Mouse (Mus musculus): ENCODE measurements around the gene Plcl1.

Plcl1 gene

DNA sequence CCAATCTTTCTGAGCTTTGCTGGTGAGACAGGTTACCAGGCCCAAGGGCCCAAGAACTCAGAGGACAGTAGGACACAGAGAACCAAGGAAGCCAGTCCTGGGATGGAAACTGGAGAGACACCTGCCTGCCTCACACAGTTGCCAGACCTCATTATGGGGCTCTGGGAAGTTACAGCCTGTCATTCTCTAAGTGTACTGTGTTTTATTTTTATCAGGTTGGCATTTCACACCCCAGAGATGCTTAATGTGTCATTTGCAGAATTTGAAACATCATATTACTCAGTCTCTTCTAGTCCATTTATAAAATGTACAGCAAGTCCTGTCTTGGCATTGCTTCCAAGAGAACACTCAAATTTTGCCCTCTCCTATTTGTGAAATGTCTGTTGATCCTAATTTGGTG is 111.5 kb downstream of the Plcl1 start:
- no peak for DNase-seq (ENCODE audit: extremely low read depth, insufficient read length, low spot score)

GRCm38 (mm10) chr1:55523966-55524365 is 118.2 kb downstream of the Plcl1 start:
- no peak for DNase-seq (ENCODE audit: extremely low read depth, insufficient read length, low spot score)

DNA sequence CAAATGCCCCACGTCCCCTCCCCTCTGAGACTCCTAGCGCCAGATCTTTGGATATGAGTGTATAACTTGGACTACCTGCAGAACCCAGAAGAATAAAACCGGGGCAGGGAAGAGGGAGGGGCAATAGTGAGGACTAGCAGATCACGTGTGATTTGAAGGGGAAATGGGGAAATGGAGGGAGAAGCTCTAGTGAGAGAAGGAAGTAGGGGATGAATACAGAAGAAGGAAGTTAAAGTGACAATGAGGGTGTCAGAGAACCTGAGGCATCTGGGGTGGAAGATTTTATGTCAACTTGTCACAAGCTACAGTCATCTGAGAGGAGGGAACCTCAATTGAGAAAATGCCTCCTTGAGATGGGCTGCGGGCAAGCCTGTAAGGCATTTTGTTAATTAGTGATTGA is 119.4 kb downstream of the Plcl1 start:
- DNase-seq (ENCODE audit: extremely low read depth, insufficient read length, low spot score) = no peak

- DNase-seq (ENCODE audit: extremely low read depth, insufficient read length, low spot score) = no peak
Observed at GRCm38 (mm10) chr1:55525748-55526147, 120.0 kb downstream of the Plcl1 start.

- DNase-seq (ENCODE audit: extremely low read depth, insufficient read length, low spot score) = peak; percentile 74
Observed at GRCm38 (mm10) chr1:55528547-55529304, 123.0 kb downstream of the Plcl1 start.

DNA sequence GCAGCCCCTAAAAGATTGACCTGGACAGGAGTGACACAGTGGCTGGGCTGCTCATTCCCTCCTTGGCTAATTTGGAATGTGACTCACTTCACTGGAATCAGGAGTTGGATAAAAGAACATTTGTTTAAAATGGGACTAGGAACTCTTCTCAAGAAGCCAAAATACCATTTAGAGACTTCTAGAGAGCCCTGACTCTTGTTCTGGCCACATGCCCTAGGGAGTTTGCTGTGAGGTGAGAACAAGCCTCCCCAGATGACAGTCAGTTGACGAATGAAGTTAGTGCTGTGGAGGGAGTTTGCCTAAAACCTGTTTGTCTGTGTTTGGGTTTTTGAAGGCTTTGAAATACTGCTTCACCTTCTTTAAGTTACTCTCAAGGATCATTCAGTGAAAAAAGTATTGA is 128.1 kb downstream of the Plcl1 start:
- peak; percentile 52 for DNase-seq (ENCODE audit: extremely low read depth, insufficient read length, low spot score)

DNA sequence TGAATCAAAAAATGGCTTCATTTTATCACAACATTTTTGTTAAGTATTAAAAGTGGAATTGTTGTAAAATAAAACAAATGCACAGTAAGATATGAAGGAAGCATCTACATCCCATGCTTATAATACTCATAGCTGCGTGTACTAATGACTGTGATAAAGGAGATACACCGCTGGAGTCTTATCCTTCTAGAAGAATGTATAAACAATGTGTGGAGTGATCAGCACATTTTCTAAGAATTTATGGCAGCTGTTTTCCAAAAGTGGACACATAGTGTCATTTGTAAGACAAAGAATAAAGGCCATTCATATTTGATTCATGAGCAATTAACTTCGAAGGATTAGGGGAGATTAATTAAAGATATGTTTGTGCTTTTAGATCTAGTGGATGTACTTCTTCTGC is 148.7 kb downstream of the Plcl1 start:
- DNase-seq (ENCODE audit: extremely low read depth, insufficient read length, low spot score) = no peak

DNA sequence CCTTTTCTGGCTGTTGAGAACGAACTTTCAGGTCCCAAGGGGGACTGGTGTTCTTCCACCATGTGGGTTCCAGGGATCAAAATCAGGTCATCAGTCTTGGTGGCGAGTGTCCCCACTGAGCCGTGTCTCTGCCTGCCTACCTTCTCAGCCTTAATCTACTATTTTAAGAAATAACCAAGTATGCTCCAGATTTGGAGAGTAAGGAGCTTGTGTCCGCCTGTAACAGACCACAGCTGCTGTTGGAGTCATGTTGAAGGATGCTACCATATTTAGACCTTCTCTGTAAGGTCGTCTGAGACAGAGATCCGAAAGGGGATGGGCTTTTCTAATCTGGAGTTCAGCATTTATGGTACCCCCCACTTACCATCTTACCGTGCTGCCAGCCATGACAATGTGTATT is 152.2 kb downstream of the Plcl1 start:
- DNase-seq (ENCODE audit: extremely low read depth, insufficient read length, low spot score) = no peak

DNA sequence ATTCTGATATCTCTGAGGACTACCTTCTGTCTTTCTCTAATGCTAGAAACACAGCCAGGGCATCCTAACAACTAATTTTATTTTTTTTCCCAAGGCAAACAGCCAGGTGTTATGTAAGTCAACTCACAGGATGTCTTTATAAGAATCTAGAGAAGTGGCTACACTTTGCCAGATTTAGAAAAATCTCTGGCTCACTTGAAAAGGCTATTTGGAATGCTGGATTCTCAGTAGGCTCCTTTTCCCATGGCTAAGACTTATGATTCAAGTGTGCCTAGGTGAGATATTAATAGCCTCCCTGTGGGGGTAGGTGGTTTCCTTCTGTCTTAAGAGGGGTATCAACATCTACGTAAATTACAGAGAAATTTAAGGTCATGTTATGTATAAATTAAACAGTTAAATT is 152.7 kb downstream of the Plcl1 start:
- DNase-seq (ENCODE audit: extremely low read depth, insufficient read length, low spot score) = no peak

- no peak for DNase-seq (ENCODE audit: extremely low read depth, insufficient read length, low spot score)
Observed at GRCm38 (mm10) chr1:55559998-55560397, 154.3 kb downstream of the Plcl1 start.

DNA sequence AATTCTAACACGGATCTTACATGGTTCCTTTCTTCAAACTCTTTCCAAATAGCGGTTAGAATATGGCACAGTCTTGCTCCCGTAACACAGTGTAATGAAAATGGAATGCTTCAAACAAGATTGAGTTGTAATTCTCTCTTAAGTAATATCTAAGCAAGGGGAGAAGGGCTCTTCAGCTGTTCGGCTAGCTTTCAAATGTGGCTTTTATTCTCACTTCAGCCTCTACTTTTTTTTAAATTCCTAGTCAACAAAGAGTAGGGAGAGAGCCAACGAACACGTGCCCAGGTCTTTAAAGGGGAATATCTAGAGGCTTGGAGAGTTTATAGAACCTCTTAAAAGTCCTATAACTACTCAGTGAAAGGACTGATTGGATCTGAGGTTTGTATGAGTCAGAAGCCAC is 160.2 kb downstream of the Plcl1 start:
- no peak for DNase-seq (ENCODE audit: extremely low read depth, insufficient read length, low spot score)

- DNase-seq (ENCODE audit: extremely low read depth, insufficient read length, low spot score) = no peak
Observed at GRCm38 (mm10) chr1:55567801-55568360, 162.2 kb downstream of the Plcl1 start.

DNA sequence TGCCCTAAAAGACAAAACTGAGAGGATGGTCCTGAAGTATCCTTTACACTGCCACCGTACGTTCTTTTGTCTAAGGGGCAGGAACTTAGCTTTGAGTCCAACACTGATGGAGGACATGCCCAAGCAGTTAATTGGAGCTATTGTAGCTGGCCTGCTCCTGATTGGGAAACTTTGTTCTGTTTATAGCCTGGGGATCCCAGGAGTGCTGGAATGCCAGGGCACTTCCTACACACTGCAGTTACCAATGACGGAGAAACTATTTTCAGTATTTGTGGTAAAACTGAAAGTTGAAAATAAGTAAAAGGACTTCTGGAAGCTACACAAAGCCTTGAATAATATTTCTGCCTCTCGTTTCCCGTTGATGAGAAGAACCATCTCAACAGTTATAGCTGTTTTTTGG is 164.5 kb downstream of the Plcl1 start:
- DNase-seq (ENCODE audit: extremely low read depth, insufficient read length, low spot score) = no peak

DNA sequence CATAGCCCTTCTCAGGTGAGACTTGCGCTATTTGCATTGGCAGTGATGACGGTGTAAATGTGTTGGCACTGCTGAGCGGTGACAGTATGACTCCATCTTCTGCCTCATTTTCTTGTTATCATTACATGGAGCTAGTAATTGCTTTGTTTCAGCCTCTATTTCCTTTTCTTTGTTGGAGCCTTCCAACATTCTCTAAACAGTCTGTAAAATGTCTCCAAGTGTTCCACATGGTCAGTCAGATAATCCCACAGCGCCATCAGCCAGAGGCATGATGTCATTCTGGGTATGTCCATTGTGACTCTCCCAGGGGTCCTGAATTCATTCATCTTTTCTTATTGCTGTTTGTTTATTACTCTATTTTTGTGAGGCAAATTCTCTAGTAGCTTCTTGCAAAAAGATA is 165.7 kb downstream of the Plcl1 start:
- DNase-seq (ENCODE audit: extremely low read depth, insufficient read length, low spot score) = no peak

- no peak for DNase-seq (ENCODE audit: extremely low read depth, insufficient read length, low spot score)
Observed at GRCm38 (mm10) chr1:55572202-55572601, 166.5 kb downstream of the Plcl1 start.

DNA sequence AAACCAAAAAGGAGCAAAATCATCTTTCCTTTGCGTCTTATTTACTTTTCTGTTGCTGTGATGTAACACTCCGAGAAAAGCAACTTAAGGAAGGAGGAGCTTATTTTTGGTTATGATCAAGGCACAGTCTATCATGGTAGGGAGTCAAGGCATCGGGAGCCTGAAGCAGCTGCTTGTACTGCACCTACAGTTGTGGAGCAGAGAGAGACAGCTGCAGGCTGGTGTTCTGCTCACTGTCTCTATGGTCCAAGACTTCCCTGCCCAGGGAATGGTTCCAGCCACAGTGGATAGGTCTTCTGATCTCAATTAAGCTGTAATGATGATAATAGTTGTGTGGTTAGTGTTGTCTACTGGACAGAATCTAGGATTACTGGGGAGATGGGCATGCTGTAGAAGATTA is 166.9 kb downstream of the Plcl1 start:
- DNase-seq (ENCODE audit: extremely low read depth, insufficient read length, low spot score) = no peak

- DNase-seq (ENCODE audit: extremely low read depth, insufficient read length, low spot score) = peak; percentile 76
Observed at GRCm38 (mm10) chr1:55575916-55576315, 170.2 kb downstream of the Plcl1 start.

DNA sequence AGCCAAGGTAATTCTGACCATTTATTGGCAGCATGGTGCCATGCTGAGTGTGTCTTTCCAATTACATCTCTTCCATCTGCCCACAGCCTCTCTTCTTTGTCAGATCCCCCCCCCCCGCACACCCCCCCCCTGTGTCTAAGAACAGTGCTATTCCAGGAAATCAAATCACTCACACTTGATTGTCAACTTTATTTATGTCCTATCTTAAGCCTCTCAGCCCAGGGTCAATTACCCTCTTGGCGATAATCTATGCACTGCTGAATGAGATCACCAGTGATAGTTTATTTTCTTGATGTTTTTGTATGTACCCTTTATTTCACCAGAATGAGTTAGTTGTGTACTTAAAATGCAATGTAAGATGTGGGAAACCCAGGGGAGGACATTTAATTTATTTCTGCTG is 176.0 kb downstream of the Plcl1 start:
- no peak for DNase-seq (ENCODE audit: extremely low read depth, insufficient read length, low spot score)

- no peak for DNase-seq (ENCODE audit: extremely low read depth, insufficient read length, low spot score)
Observed at GRCm38 (mm10) chr1:55585441-55585840, 179.7 kb downstream of the Plcl1 start.

DNA sequence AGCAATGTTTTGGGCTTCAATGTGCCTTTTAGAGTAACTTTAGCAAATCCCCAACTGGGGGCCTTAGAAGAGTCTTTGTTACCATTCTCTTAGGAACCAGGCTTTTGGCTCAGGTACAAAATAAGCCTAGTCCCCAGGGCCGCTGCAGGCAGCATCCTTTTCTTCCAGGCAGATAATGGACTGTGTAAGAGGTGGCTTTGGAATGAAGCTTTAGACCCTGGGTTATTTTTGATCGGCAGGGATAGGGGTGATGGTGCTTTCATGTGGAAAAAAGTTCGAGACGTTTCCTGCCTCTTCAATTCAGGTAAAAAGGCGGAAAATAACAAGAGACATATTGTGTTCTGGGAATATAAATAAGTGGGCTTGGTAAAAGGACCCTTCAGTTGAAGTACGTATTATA is 182.4 kb downstream of the Plcl1 start:
- no peak for DNase-seq (ENCODE audit: extremely low read depth, insufficient read length, low spot score)

- DNase-seq (ENCODE audit: extremely low read depth, insufficient read length, low spot score) = no peak
Observed at GRCm38 (mm10) chr1:55590047-55590446, 184.3 kb downstream of the Plcl1 start.

DNA sequence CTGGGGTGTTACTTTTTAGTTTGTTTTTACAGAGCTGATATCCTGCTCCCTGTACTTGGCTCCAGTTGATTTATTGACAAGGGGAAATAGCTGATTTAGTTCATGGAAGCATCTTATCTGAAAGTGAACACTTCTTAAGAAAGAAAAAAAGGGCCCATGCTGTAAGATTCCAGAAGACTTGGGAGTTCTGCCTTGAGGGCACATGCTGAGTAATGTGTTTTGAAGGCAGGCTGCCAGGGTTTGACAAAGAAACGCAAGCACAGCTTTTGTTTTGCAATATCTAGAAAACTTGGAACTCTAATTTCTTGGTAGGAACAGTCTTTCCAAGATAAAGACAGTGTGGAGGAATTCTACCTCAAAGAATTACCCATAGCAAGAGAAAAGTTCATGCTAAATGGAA is 194.8 kb downstream of the Plcl1 start:
- peak; percentile 35 for DNase-seq (ENCODE audit: extremely low read depth, insufficient read length, low spot score)

- no peak for DNase-seq (ENCODE audit: extremely low read depth, insufficient read length, low spot score)
Observed at GRCm38 (mm10) chr1:55604593-55604992, 198.9 kb downstream of the Plcl1 start.

Data from 3134 (cell line).